Mouse (Mus musculus) CH12.LX (cell line): ENCODE results near the gene Sp3.

Experiments
- CTCF ChIP-seq, 2 experiments: IDR thresholded peaks in 1 of 2; conservative IDR thresholded peaks in 1 of 2; 2 replicates each; pipeline ENCODE4 v1.5.1; 2011 to 2012; ENCODE audit warnings: low read depth in 2 of 2, low read length in 2 of 2, improper control_type of control experiment in 1 of 2, inconsistent platforms in 1 of 2, mild to moderate bottlenecking in 1 of 2, moderate library complexity in 1 of 2
- E2F4 ChIP-seq: IDR thresholded peaks from 2 replicates; pipeline ENCODE4 v1.6.1; 2011; ENCODE audit warnings: low read depth, low read length, improper control_type of control experiment; ENCODE audit not compliant: insufficient replicate concordance
- MEF2A ChIP-seq: IDR thresholded peaks from 2 replicates; pipeline ENCODE4 v1.6.1; 2014; ENCODE audit warnings: low read depth, mild to moderate bottlenecking, inconsistent platforms, low read length, improper control_type of control experiment, borderline replicate concordance
- MYC ChIP-seq: IDR thresholded peaks from 2 replicates; pipeline ENCODE4 v1.6.1; 2011; ENCODE audit warnings: low read depth, mild to moderate bottlenecking, improper control_type of control experiment, low read length
- USF2 ChIP-seq: conservative IDR thresholded peaks from 2 replicates; pipeline ENCODE4 v1.6.1; 2011; ENCODE audit warnings: low read depth, low read length, improper control_type of control experiment

DNA sequence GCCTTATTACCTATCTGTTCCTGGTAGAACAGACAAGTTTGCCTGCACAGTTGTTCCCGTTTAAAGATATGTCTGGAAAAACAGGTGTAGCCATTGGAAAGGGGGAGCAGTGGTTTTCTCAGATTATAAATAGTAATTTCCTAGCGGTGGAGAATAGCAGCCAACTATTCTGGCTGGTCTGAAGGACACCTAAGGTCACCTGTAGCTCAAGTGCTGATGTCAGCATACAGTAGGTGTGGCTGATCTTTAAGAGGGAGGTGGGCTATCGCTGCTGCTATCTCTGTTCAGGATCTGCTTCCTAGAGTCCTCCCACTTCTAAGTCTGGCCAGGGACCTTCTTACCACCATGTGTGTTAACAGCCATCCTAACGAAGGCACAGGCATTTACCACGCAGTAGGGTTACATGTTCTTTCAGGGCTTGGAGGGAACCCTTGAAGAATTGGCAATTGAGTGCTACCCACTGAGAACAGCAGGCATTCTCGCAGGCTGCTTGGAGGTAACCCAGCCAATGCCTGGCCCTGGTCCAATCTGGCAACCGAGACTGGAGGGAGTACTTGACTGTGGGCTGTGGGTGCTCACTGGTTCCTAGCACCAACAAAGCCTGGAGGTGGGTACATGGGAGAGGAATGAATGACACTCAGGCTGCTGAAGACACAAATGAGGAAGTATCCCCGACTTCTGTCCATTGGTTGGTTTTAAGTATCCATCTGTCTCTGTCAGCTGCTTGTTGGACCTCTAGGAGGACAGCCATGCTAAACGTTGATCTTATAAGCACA, 39.3 kb upstream of the Sp3 start:
- TF ChIP-seq CTCF (conservative IDR thresholded peaks at IDR 0.05 in 1 of 2, IDR thresholded peaks at IDR 0.05 in 1 of 2; ENCODE audit: low read depth in 2 of 2, low read length in 2 of 2) (no peak), USF2 (no peak), MEF2A (no peak), MYC (no peak), E2F4 (no peak)
